Mouse (Mus musculus): ENCODE data around the gene Syncrip. TPM values are rescaled to one million over a fixed set of nuclear protein-coding genes. Genes with fewer than 3 reads are reported as not detected.

Gene Syncrip
- 43.1 and 53.7 TPM in 2 replicates for polyA plus RNA-seq (2015; fragmentation: Nextera tagmentation; extraction: Ambion mirVana)

DNA sequence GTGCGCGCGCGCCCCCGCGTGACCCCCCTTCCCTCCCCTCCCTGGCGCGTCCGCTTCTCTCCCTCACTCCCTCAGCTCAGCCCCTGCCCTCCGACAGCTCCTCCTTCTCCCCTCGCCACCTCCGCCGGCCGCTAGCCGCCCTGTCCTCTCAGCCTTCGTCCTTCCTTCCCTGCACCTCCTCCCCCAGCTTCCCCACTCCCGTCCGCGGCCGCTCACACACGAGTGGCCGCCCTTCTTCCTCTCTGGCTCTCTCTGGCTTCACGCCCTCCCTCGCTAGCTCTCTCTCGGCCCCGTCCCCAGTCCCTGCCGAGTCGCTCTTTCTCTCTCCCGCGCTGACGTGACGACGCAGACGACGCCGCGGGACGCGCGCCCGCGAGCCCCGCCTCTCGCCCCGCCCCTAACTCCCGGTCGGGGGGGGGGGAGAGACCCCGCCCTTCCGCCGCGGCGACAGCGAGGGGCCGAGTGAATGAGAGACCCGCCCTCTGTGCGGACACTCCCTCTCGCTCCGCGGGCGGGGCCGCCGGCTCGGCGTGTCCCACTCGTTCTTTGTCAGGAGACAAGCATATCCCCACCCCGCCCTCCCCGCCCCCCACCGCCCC, at the start of gene Syncrip:
Gene Syncrip, minus strand, starts transcription at position 345 of the 599 bp plus-strand sequence.

DNA sequence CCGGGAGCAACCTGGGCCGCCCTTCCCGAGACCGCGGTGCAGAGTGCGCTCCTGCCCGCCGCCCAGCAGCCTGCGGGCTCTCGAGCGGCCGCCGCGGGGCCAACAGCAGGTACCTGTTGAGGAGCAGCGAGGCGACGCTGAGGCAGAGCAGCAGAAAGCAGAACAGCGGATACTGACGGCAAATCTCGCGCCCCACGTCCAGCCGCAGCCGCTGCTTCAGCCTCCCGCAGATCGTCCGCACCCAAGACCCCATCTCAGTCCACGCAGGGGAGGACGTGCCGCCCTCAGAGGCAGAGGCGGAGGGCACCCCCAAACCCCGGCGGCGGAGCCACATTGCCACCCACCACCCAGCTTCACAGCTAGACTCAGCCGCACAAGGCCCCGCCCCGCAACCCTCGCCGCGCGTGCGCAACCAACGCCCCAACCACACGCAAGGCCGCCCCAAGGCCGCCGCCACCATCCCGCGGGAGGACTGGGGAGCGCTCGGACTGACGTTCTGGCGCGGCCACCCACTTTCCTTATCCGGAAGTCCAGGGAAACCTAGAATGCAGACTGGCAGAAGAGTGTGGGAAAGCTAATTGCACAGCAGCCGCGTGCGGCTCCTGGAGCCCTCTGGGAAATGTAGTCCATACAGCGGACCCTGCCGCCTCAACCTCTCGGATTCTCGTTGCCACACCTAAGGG, 43.7 kb downstream of the Syncrip start, which contains the start of gene Snx14:
Gene Snx14, minus strand, starts transcription at position 404 of the 683 bp plus-strand sequence.

Other genes starting within 250 kb of the Syncrip start
- gene Nt5e, start 155.4 kb downstream of the Syncrip start, polyA plus RNA-seq (2015; fragmentation: Nextera tagmentation; extraction: Ambion mirVana), result 7.1 and 8.9 TPM in 2 replicates
- gene Snx14, start 43.6 kb downstream of the Syncrip start, polyA plus RNA-seq (2015; fragmentation: Nextera tagmentation; extraction: Ambion mirVana), result 17.3 and 18.1 TPM in 2 replicates
- gene Gm20537, start 26.0 kb downstream of the Syncrip start, polyA plus RNA-seq (2015; fragmentation: Nextera tagmentation; extraction: Ambion mirVana), result 0.15 and 0.31 TPM in 2 replicates
- 5.7 and 6.6 TPM in 2 replicates for gene Zfp949, start 65.4 kb upstream of the Syncrip start, polyA plus RNA-seq (2015; fragmentation: Nextera tagmentation; extraction: Ambion mirVana)
- gene Trim43a, start 98.3 kb upstream of the Syncrip start, polyA plus RNA-seq (2015; fragmentation: Nextera tagmentation; extraction: Ambion mirVana), result 0.06 and 0.27 TPM in 2 replicates
- gene Mthfsl, start 237.7 kb upstream of the Syncrip start, polyA plus RNA-seq (2015; fragmentation: Nextera tagmentation; extraction: Ambion mirVana), result 18.2 and 24.2 TPM in 2 replicates
- gene Bcl2a1d, start 249.3 kb upstream of the Syncrip start, polyA plus RNA-seq (2015; fragmentation: Nextera tagmentation; extraction: Ambion mirVana), result 0.49 and 0.74 TPM in 2 replicates

All from skeletal muscle tissue, postnatal 0 days (tissue).